Mouse (Mus musculus) cortical plate, adult 2 months (tissue): Measurements from ENCODE around the gene Prpf6.

Source experiments
- CTCF ChIP-seq: fragments of 200-500 bp; IDR thresholded peaks from 2 replicates; pipeline ENCODE4 v1.5.1; 2011; ENCODE audit warnings: mild to moderate bottlenecking, control low read depth, low read length; ENCODE audit not compliant: insufficient read depth; ENCODE audit errors: extremely low read depth
- POLR2A ChIP-seq: fragments of 200-500 bp; IDR thresholded peaks from 2 replicates; pipeline ENCODE4 v1.6.1; 2011; ENCODE audit warnings: mild to moderate bottlenecking, low read length, control low read depth; ENCODE audit not compliant: insufficient read depth; ENCODE audit errors: extremely low read depth

DNA sequence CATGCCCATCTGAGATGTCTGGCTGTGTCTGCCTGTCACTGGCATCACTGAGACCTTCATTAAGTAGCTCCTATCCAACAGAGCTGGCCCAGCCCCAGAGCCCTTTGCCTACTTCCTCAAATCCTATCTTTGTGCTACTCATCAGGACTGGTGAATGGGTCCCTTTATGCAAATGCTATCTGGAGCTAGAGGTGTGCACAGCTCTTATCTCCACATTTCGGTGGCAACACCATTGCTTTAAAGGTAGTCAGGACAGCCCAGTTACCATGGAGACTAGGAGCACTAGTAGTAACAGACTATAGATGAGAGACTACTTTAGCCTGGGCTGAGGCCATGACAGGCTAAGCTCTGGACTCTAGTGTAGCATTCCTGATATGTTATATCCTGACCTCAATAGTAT lies 93.0 kb downstream of the Prpf6 start:
- TF ChIP-seq CTCF (no peak), POLR2A (no peak)
